Mouse (Mus musculus) midbrain, postnatal 0 days (tissue): ENCODE measurements around the gene Phf20. TPM values are rescaled to one million over a fixed set of nuclear protein-coding genes. Genes with fewer than 3 reads are reported as not detected.

Experiments
- ATAC-seq: fragments of 200-750 bp; cut with Nextera tagmentation; 2 replicates; pipeline ENCODE4 v1.8.0; 2017; ENCODE audit warnings: moderate number of reproducible peaks, mild to moderate bottlenecking, moderate TSS enrichment, moderate library complexity; ENCODE audit not compliant: low FRiP score
- DNase-seq: peaks from one replicate; pipeline ENCODE4 v3.0.0-alpha.2; 2015; ENCODE audit warnings: low spot score
- H3K27ac ChIP-seq: fragments of 300-500 bp; sonication (generic); 2 replicates; pipeline ENCODE4 v1.5.1; 2014; ENCODE audit warnings: low read depth, mild to moderate bottlenecking, low read length, mixed read lengths
- H3K27me3 ChIP-seq: fragments of 300-500 bp; sonication (generic); 2 replicates; pipeline ENCODE4 v1.6.1; 2014; ENCODE audit warnings: low read length, control low read depth, mixed read lengths; ENCODE audit not compliant: insufficient read depth
- H3K36me3 ChIP-seq: fragments of 300-500 bp; sonication (generic); 2 replicates; pipeline ENCODE4 v1.6.1; 2014; ENCODE audit warnings: low read length, control low read depth, mixed read lengths; ENCODE audit not compliant: insufficient read depth
- H3K4me1 ChIP-seq: fragments of 300-500 bp; sonication (generic); 2 replicates; pipeline ENCODE4 v1.6.1; 2014; ENCODE audit warnings: mild to moderate bottlenecking, control low read depth, antibody characterized with exemption, low read length, mixed read lengths; ENCODE audit not compliant: insufficient read depth
- H3K4me2 ChIP-seq: fragments of 300-500 bp; sonication (generic); 2 replicates; pipeline ENCODE4 v1.6.1; 2014; ENCODE audit warnings: low read depth, mild to moderate bottlenecking, low read length, mixed read lengths; ENCODE audit not compliant: poor library complexity, severe bottlenecking
- H3K4me3 ChIP-seq: fragments of 300-500 bp; sonication (generic); 2 replicates; pipeline ENCODE4 v1.5.1; 2014; ENCODE audit warnings: low read depth, mild to moderate bottlenecking, low read length, moderate library complexity
- H3K9ac ChIP-seq: fragments of 300-500 bp; sonication (generic); replicated peaks from 2 replicates; pipeline ENCODE4 v1.6.1; 2014; ENCODE audit warnings: mild to moderate bottlenecking, low read length, moderate library complexity, mixed read lengths; ENCODE audit not compliant: poor library complexity, severe bottlenecking
- H3K9me3 ChIP-seq: fragments of 300-500 bp; sonication (generic); 2 replicates; pipeline ENCODE4 v1.6.1; 2016; ENCODE audit warnings: low read length, control low read depth
- CTCF ChIP-seq: IDR thresholded peaks from 2 replicates; pipeline ENCODE4 v1.5.1; 2016; ENCODE audit warnings: antibody characterized with exemption, mild to moderate bottlenecking
- WGBS: fragments of 180-500 bp; shearing (Covaris S2); extraction: QIAGEN DNeasy Blood & Tissue Kit; methylation state at CpG from one replicate; pipeline ENCODE4 v1.1.7; 2014; 5-methylcytosine and 5-hydroxymethylcytosine counted together
- polyA plus RNA-seq: library from polyadenylated mRNA; unstranded; fragments of >200 nt; fragmentation: Nextera tagmentation; extraction: Ambion mirVana; gene quantifications from 2 replicates; pipeline ENCODE4 v1.2.1, GENCODE M21; 2015
- total RNA-seq: library from RNA; depleted of rRNA; stranded (reverse); fragments of >200 nt; gene quantifications from 2 replicates; pipeline ENCODE4 v1.2.3, GENCODE M21; 2014

Phf20 gene
- total and polyA plus RNA-seq, 2 experiments from 2014 or later, result 27.6 to 116 TPM

GRCm38 (mm10) chr2:156298458-156298857 lies 102.2 kb downstream of the Phf20 start:
- H3K4me3 ChIP-seq, result no peak overlapping the region
- no peaks in the 10 kb centered on the region for H3K27me3 ChIP-seq
- ATAC-seq, result no peak
- 86% methylated on average over 7 of the region's 7 CpGs for WGBS
- H3K27ac ChIP-seq, result no peak overlapping the region
- no peak for DNase-seq
- H3K4me2 ChIP-seq, result no peak overlapping the region
- TF ChIP-seq CTCF, result no peak
- no peaks in the 10 kb centered on the region for H3K4me1 ChIP-seq
- no peaks in the 10 kb centered on the region for H3K9me3 ChIP-seq
- H3K36me3 ChIP-seq, result peaks cover 40% of the 10 kb centered on the region
- no peak overlapping the region for H3K9ac ChIP-seq

- H3K4me2 ChIP-seq, result no peak overlapping the region
- 90% methylated on average over 4 of the region's 4 CpGs for WGBS
- H3K9ac ChIP-seq, result no peak overlapping the region
- no peak overlapping the region for H3K4me3 ChIP-seq
- no peak for ATAC-seq
- H3K36me3 ChIP-seq, result peaks cover 47% of the 10 kb centered on the region
- H3K27ac ChIP-seq, result no peak overlapping the region
- no peak for TF ChIP-seq CTCF
- H3K4me1 ChIP-seq, result no peaks in the 10 kb centered on the region
- H3K9me3 ChIP-seq, result no peaks in the 10 kb centered on the region
- DNase-seq, result no peak
- no peaks in the 10 kb centered on the region for H3K27me3 ChIP-seq
These were observed 105.8 kb downstream of the Phf20 start for GRCm38 (mm10) chr2:156302063-156302462.

GRCm38 (mm10) chr2:156304351-156304750 lies 108.1 kb downstream of the Phf20 start:
- no peak for TF ChIP-seq CTCF
- DNase-seq, result no peak
- Histone ChIP-seq H3K4me3 (no peak overlapping the region), H3K4me1 (no peaks in the 10 kb centered on the region), H3K27ac (no peak overlapping the region), H3K4me2 (no peak overlapping the region), H3K9me3 (no peaks in the 10 kb centered on the region), H3K36me3 (peaks cover 31% of the 10 kb centered on the region), H3K9ac (no peak overlapping the region), H3K27me3 (no peaks in the 10 kb centered on the region)
- WGBS, result 94% methylated on average over 4 of the region's 4 CpGs
- 0 out of 2 replicates have a peak, but pooled peaks have one; percentile 49 for ATAC-seq

GRCm38 (mm10) chr2:156305818-156306217 lies 109.6 kb downstream of the Phf20 start:
- peak; percentile 58 for DNase-seq
- H3K36me3 ChIP-seq, result peaks cover 31% of the 10 kb centered on the region
- H3K27ac ChIP-seq, result no peak overlapping the region
- H3K27me3 ChIP-seq, result no peaks in the 10 kb centered on the region
- no peak overlapping the region for H3K4me2 ChIP-seq
- peak; percentile 75 for TF ChIP-seq CTCF
- no peaks in the 10 kb centered on the region for H3K4me1 ChIP-seq
- H3K9me3 ChIP-seq, result no peaks in the 10 kb centered on the region
- 81% methylated on average over 2 of the region's 2 CpGs for WGBS
- ATAC-seq, result 0 out of 2 replicates have a peak, but pooled peaks have one; percentile 27
- H3K9ac ChIP-seq, result no peak overlapping the region
- no peak overlapping the region for H3K4me3 ChIP-seq

- no peak for ATAC-seq
- Histone ChIP-seq H3K4me1 (no peaks in the 10 kb centered on the region), H3K4me3 (no peak overlapping the region), H3K4me2 (no peak overlapping the region), H3K9ac (no peak overlapping the region), H3K27me3 (no peaks in the 10 kb centered on the region), H3K9me3 (no peaks in the 10 kb centered on the region), H3K36me3 (peaks cover 24% of the 10 kb centered on the region), H3K27ac (0 out of 2 replicates have a peak overlapping the region, but pooled peaks have one; percentile 0)
- DNase-seq, result peak; percentile 49
- TF ChIP-seq CTCF, result peak; percentile 65
- WGBS, result 53% methylated on average over 5 of the region's 5 CpGs
These were observed 111.0 kb downstream of the Phf20 start for GRCm38 (mm10) chr2:156307261-156307660.

- Histone ChIP-seq H3K4me1 (no peaks in the 10 kb centered on the region), H3K36me3 (peaks cover 6% of the 10 kb centered on the region), H3K27me3 (no peaks in the 10 kb centered on the region), H3K4me2 (no peak overlapping the region), H3K4me3 (no peak overlapping the region), H3K9ac (no peak overlapping the region), H3K27ac (no peak overlapping the region), H3K9me3 (no peaks in the 10 kb centered on the region)
- WGBS, result 95% methylated on average over 5 of the region's 5 CpGs
- no peak for DNase-seq
- TF ChIP-seq CTCF, result no peak
- ATAC-seq, result no peak
These were observed 113.7 kb downstream of the Phf20 start for GRCm38 (mm10) chr2:156309948-156310347.
